Mouse (Mus musculus) skeletal muscle tissue, adult 2 months (tissue): Measurements from ENCODE around the gene Celf3.

Experiments
- DNase-seq: peaks from one replicate; pipeline ENCODE4 v3.0.0-alpha.2; 2012; ENCODE audit warnings: low read depth, low spot score

The Celf3 gene

DNA sequence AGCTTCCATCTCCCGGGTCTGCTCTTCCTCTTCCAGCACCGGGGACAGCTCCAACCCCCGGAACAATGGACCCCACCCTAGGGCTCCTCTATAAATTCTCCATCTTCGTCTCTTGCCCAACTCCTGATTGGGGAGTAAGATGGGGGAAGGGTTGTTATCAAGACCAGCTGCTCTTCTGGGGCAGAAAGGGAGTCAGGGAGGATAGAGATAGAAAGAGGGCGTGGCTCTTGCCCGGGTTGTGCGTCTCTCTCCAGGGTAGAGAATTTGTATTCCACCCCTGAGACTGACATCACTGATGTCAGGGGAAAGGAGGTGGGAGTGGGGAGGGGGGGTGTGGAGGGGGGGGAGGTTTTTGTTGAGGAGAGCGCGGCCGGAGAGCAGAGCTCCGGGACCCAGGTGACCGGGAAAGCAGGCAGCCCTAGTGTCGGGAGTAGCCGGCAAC is at the start of gene Celf3:
Gene Celf3 (plus strand): TSS at position 315 of the 442 bp plus-strand sequence.
- no peak for DNase-seq

DNA sequence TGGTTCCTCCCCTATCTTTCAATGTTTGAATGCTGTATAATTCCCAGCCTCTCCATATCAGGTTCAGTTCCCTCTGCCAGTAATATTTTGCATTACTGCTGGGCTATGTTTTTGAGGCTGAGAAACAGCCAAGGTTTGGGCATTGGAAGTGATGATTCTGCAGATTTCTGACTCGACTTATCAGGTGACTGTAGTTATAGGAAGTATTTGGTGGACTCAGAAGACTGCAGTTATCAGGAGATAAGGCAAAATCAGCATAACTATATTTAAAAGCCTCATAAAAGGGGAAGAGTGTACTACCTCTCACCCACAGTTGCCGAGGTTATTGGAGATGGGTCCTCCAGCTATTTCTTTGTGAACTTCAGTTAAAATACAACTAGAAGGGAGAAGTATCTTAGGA is 47.1 kb upstream of the Celf3 start:
- DNase-seq: no peak

- no peak for DNase-seq
Observed at GRCm38 (mm10) chr3:94434305-94434704, 43.8 kb upstream of the Celf3 start.

GRCm38 (mm10) chr3:94436420-94436819 is 41.7 kb upstream of the Celf3 start:
- no peak for DNase-seq

DNA sequence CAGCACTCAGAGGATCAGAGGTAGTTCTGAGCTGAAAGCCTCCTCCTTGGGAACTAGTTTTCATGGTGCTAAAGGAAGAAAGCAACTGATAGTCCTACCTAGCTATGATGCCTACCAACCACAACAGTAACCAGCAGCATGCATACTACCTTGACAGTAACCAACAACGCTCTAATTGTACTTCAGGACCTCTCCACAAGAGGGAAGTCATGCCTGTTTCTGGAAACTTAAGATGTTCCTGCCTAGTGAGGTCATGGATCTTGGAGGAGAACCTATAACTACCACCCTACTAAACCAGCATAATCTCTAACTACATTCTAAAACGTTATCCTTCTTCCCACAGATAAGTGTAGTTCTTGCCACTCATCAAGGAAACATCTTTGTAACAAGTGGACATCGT is 36.9 kb upstream of the Celf3 start:
- DNase-seq: no peak

DNA sequence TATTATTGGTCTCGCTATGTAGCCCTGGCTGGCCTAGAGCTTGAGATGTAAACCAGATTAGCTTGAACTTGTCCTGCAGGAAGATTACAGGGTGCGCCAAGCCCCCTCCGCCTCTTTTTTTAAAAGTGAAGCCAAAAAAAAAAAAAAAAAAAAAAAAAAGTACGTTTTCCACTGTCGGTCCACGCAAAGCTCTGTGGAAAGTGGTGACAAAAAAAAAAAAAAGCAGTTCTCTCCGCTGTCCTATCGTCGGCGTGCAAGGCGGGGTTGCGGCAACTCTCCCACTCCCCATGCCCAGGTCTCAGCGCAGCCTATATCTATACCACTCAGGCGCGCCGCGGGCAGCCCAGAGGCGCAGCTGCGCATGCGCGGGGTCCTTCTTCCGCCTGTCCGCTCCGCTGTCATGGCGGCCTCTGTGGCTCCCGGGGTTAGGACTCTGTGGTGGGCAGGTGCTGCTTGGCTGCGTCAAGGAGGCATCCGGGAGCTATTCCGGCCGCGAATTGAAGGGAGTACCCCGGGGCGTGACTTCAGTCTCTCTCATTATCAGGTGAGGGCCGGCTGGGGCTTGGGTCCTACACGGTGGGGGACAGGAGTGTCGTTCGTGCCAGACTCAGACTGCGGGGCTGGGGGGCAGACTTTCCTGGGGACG is 35.0 kb upstream of the Celf3 start, which contains the start of gene Mrpl9:
Gene Mrpl9 (plus strand): TSS at position 368 of the 646 bp plus-strand sequence.
- peak; percentile 95 for DNase-seq

GRCm38 (mm10) chr3:94443597-94443964 is 34.5 kb upstream of the Celf3 start, which contains the start of gene Oaz3:
TSS of gene Oaz3 (minus strand) at chr3:94443915.
- no peak for DNase-seq

DNA sequence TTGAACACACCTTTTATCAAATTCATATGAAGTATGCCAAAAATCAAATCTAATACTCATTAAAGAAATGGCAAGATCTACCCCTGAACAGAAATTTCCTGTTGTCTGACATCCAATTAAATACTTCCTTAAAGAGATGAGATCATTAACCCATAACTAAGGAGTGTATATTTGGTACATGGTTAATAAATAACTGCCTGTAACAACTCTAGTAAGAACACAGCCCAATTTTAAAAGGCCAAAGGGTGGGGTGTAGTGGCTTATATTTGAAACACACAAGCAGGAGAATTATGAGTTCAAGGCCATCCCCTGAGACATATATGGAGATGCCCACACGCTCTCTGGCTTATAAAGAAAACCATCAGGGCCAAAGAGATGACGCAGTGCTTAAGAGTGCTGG is 28.7 kb upstream of the Celf3 start:
- DNase-seq: no peak

- peak; percentile 81 for DNase-seq
Observed at GRCm38 (mm10) chr3:94456529-94457000, 21.5 kb upstream of the Celf3 start.

DNA sequence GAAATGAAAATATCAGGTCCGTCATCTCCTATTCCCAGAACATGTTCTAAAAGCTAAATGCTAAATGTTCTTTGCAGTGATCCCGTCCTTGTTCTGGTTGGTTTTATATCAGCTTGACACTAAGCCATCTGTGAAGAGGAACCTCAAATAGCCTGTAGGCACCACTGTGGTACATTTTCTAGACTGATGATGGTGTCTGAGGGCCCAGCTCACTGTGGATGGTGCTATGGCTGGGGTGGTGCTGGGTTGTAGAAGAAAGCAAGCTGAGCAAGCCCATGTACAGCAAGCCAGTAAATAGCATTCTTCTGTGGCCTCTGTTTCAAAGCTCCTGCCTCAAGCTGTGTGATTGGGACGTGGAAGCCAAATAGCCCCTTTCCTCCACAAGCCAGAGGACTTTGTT is 21.0 kb upstream of the Celf3 start:
- DNase-seq: no peak

DNA sequence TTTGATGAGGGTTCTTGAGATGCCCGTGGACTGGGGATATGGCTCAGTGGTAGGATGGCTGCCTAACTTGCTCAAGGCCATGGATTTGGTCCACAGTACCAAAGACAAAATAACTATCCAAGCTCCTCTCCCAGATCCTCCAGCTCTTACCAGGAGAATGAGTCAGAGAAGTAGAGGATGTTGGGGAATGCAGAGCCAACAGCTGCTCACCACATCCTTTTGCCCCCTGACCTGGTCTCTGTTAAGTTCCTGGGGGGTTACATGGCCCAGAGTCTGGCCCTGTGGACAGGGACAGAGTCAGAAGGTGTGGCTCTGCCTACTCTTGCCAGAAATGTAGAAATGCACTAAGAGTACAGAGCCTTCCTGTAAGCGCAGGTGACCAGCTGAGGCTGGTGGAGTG is 18.3 kb upstream of the Celf3 start:
- DNase-seq: no peak

DNA sequence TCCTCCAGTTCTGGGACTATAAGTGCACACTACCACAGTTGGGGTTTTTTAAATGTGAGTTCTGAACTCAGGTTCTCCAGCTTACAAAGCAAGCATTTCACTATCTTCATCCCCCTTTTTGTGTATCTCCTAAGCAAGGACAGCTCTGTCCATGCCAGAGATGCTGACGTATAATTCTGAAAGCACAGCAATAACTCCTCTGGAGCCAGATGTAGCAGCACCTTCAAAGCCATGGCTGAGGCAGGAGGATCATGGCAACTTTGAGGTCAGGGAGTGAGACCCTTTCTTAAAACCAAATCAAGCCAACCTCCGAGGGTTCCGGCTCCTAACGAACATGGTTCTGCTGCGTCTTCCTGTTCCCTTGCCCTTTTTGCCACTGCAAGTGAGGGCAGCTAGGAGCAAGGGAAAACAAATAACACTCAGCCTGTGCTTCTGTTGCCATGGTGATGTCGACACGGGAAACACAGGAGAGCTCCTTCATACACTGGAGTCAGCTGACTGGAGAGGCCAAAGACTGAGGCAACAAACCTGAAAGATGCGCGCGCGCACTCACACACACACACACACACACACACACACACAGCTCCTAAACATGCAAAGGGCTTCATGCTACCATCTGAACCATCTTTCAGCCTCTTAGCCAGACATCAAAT is 14.0 kb upstream of the Celf3 start:
- DNase-seq: no peak

DNA sequence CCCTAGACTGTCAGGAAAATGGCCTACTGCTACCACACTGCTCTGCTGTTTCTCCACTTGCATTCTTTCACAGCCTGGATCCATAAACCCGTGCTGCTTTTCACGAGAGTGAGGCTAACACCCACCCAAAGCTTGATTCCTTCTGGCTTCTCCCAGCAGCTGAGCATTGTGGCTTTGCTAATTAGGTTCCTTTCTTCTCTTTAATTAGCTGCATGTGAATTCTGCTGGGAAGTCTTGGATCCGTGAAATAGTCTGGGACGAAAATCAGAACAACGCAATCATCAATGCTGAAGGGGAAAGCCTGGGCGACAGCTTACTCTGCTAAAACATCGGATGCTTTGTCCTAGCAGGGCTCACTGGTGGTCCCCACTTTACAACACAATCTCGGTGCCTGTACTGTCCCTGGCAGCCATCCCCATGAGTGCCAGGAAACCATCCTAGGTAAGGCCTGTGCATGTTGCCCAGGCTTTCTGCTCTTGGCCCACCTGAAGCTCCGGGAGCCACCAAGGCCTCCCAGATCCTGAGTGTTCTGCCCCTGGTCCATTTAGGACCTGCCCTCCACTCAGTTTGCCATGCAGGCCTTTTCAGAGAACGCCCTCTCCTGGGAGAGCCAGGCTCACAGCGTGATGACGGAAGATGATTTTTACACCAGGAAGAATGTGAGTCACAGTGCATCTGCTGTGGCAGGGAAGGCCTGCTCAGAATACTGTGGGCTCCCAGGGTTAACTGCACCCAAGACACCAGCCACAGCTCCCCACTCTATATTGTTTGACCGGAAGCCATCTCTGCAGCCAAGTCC is 12.3 kb upstream of the Celf3 start:
- DNase-seq: no peak

DNA sequence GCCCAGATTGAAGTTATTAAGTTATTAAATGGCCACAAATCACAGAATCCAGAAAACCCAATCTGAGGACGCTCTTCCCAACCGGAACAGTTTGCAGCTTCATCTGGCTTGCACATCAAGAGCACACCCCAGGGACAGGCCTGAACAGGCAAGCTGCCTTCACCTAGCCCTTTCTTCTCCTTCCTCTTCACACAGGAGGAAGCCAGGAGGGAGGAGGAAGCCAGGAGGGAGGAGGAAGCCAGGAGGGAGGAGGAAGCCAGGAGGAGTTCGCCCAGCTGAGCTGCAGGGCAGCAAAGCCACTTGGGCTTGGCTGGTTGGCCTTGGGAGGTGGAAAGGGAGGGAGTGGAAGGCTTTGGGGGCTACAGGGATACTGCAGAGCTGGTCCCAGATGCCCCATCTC is 9.2 kb upstream of the Celf3 start:
- DNase-seq: no peak

DNA sequence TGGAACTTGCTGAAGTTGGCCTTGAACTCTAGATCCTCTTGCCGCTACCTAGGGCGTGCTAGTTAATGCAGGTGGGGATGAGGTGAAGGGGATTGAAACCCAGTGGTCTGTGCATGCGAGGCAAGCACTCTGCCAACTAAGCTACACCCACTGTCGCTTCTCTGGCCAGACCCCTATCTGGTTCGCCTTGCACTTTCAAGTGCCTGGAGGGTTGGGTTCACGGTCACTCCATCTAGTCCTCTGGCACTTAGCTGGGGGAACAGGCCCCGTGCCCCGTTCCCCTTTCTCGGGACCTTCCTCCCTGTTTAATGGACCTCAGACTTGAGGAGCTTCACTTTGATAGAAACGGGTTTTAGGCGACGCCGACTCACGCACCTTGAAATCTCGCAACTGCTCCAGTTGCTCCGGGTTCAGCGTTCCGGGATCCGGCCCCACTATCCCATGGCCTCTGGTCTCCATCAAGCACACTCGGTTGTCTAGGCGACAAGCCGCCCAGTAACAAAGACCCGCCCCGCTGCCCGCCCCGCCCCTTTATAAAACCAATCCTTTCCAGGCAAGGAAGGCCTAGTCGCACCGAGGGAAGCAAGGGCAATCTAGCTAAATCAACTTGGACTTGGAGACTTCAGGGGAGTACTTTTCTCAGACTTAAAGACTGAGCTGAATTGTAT is 5.5 kb upstream of the Celf3 start:
- peak; percentile 61 for DNase-seq

DNA sequence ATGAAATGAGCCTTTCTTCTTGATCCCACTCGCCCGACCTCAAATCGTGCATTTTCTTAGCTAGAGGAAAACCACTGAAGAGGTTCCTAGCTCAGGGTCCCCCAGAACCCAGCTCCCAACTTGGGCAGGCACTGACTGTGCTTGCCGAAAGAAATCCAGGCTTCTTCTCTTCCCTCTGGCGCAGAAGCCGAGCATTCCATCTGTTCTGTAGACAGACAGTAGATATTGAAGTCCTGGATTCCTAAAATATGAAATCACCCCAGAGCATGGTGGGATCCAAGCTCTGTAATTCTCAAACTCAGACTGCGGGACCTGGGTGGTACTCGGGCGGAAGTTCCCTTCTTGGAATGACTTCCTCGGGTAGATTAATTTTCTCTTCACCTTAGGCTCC is 5.0 kb upstream of the Celf3 start:
- peak; percentile 26 for DNase-seq

- peak; percentile 55 for DNase-seq
Observed at GRCm38 (mm10) chr3:94473567-94474232, 4.4 kb upstream of the Celf3 start.

GRCm38 (mm10) chr3:94476301-94477035 is 1.6 kb upstream of the Celf3 start:
- DNase-seq: no peak

GRCm38 (mm10) chr3:94477444-94477843 is 651 bp upstream of the Celf3 start:
- DNase-seq: no peak

- no peak for DNase-seq
Observed at GRCm38 (mm10) chr3:94478591-94479169, 585 bp downstream of the Celf3 start.
